Mouse (Mus musculus) midbrain, embryonic 16.5 days (tissue): Measurements from ENCODE around the gene Tead4. TPM values are rescaled to one million over a fixed set of nuclear protein-coding genes. Genes with fewer than 3 reads are reported as not detected.
"Not testable (repeated sequence)": the region's sequence is repeated elsewhere in the genome, so short reads cannot be mapped to it uniquely, and the experiment has no call there.

ENCODE experiments used
- ATAC-seq: fragments of 200-750 bp; cut with Nextera tagmentation; 2 replicates; pipeline ENCODE4 v1.8.0; 2017; ENCODE audit warnings: moderate TSS enrichment
- H3K27ac ChIP-seq: fragments of 300-500 bp; sonication (generic); 2 replicates; pipeline ENCODE4 v1.5.1; 2014; ENCODE audit warnings: mild to moderate bottlenecking, low read length, mixed read lengths
- H3K27me3 ChIP-seq: fragments of 300-500 bp; sonication (generic); 2 replicates; pipeline ENCODE4 v1.6.1; 2014; ENCODE audit warnings: low read depth, low read length, mixed read lengths; ENCODE audit not compliant: control insufficient read depth, insufficient read depth
- H3K36me3 ChIP-seq: fragments of 300-500 bp; sonication (generic); 2 replicates; pipeline ENCODE4 v1.6.1; 2014; ENCODE audit warnings: mild to moderate bottlenecking, low read length, moderate library complexity, mixed read lengths; ENCODE audit not compliant: control insufficient read depth, insufficient read depth
- H3K4me1 ChIP-seq: fragments of 300-500 bp; sonication (generic); 2 replicates; pipeline ENCODE4 v1.6.1; 2014; ENCODE audit warnings: mild to moderate bottlenecking, low read length, mixed read lengths; ENCODE audit not compliant: control insufficient read depth, insufficient read depth
- H3K4me2 ChIP-seq: fragments of 300-500 bp; sonication (generic); 2 replicates; pipeline ENCODE4 v1.6.1; 2014; ENCODE audit warnings: mild to moderate bottlenecking, low read length, mixed read lengths
- H3K4me3 ChIP-seq: fragments of 300-500 bp; sonication (generic); 2 replicates; pipeline ENCODE4 v1.5.1; 2014; ENCODE audit warnings: low read depth, mild to moderate bottlenecking, low read length, moderate library complexity, mixed read lengths
- H3K9ac ChIP-seq: fragments of 300-500 bp; sonication (generic); 2 replicates; pipeline ENCODE4 v1.6.1; 2014; ENCODE audit warnings: low read depth, low read length, mixed read lengths
- H3K9me3 ChIP-seq: fragments of 300-500 bp; sonication (generic); replicated peaks from 2 replicates; pipeline ENCODE4 v1.6.1; 2014; ENCODE audit warnings: mild to moderate bottlenecking, low read length, mixed read lengths; ENCODE audit not compliant: control insufficient read depth, poor library complexity, severe bottlenecking
- WGBS: fragments of 180-500 bp; shearing (Covaris S2); extraction: QIAGEN DNeasy Blood & Tissue Kit; methylation state at CpG from one replicate; pipeline ENCODE4 v1.1.7; 2014; 5-methylcytosine and 5-hydroxymethylcytosine counted together
- polyA plus RNA-seq: library from polyadenylated mRNA; unstranded; fragments of >200 nt; fragmentation: Nextera tagmentation; extraction: Ambion mirVana; gene quantifications from 2 replicates; pipeline ENCODE4 v1.2.1, GENCODE M21; 2015

Gene Tead4
- polyA plus RNA-seq, 1 experiment from 2014 or later, result 0.58 TPM

DNA sequence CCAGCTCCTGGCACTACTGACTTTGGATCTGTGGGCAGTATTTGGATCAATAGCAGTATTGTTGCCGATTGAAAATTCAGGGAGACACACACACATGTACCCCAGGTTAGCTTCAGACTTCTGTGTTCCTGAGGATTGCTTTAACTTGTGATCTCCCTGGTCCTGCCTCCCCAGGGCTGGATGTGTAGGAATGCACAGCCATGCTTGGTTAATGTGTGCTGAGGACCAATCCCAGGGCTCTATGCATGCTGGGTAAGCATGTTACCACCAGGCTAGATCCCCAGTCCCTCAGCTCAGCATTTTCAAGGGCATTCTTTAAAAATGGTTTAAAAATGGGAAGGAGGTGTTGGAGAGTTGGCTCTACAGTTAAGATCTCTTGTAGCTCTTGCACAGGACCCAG, 91.4 kb downstream of the Tead4 start:
- H3K27ac ChIP-seq, H3K36me3 ChIP-seq, H3K4me2 ChIP-seq, H3K27me3 ChIP-seq, H3K4me3 ChIP-seq, H3K4me1 ChIP-seq, H3K9me3 ChIP-seq, H3K9ac ChIP-seq, ATAC-seq: not testable (repeated sequence)
- WGBS, result 97% methylated on average over 1 of the region's 1 CpGs

GRCm38 (mm10) chr6:128208491-128209170, 92.0 kb downstream of the Tead4 start:
- no peak overlapping the region for H3K27ac ChIP-seq
- ATAC-seq, result no peak

GRCm38 (mm10) chr6:128203557-128203956, 97.1 kb downstream of the Tead4 start:
- Histone ChIP-seq H3K36me3 (no peaks in the 10 kb centered on the region), H3K4me2 (no peak overlapping the region), H3K27ac (no peak overlapping the region), H3K9ac (no peak overlapping the region), H3K27me3 (no peaks in the 10 kb centered on the region), H3K9me3 (no peaks in the 10 kb centered on the region), H3K4me1 (peaks cover 4% of the 10 kb centered on the region), H3K4me3 (no peak overlapping the region)
- WGBS, result 69% methylated on average over 1 of the region's 1 CpGs
- no peak for ATAC-seq

More at GRCm38 (mm10) chr6:128208491-128209170, 92.0 kb downstream of the Tead4 start:
- no peaks in the 10 kb centered on the region for H3K4me1 ChIP-seq
- WGBS, result 82% methylated on average over 8 of the region's 8 CpGs
- no peaks in the 10 kb centered on the region for H3K36me3 ChIP-seq
- H3K27me3 ChIP-seq, result no peaks in the 10 kb centered on the region
- H3K9me3 ChIP-seq, result no peaks in the 10 kb centered on the region
- no peak overlapping the region for H3K4me2 ChIP-seq
- no peak overlapping the region for H3K4me3 ChIP-seq
- no peak overlapping the region for H3K9ac ChIP-seq

DNA sequence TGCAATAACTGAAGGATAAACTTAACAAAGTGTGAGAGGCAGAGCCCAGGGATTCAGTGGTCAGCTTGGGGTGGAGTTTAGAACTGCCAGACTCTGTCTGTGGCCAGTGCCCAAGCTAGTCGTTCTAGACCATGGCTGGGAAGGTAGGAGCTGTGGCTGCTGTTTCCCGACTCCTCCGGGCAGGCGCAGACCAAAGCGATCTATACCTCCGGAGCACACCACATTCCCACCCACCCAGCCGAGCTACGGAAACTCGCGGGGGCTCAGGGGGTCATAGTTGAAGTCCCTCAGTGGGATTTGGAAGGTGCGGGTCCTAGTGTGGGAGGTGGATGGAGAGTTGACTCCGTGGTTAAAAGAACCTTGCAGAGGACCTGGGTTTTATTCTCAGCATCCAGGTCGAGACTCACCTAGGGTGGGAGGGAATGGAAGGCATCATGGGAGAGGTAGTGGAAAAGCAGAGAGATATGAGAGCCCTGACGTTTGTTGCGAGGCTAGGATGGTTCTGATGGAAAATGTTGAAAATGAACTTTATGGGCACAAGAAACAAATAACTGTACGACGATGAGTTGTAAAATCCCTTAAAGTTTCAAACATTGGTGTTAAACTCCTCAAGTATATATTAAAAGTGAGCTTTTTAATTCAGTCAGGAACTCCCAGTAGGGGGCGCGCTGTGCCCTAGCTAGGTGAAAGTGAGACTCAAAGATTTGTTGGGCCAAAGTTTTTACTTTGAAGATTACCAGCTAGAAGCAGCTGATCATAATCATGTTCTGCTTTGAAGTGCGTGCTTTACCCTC, 99.6 kb downstream of the Tead4 start:
- H3K36me3 ChIP-seq, result no peaks in the 10 kb centered on the region
- H3K4me1 ChIP-seq, result peaks cover 4% of the 10 kb centered on the region
- H3K4me2 ChIP-seq, result peak overlapping the region; percentile 98
- H3K9me3 ChIP-seq, result no peaks in the 10 kb centered on the region
- WGBS, result 1% methylated on average over 20 of the region's 20 CpGs
- peak; percentile 85; the same call in 1 of the 2 replicates for ATAC-seq
- H3K4me3 ChIP-seq, result peak overlapping the region; percentile 68
- peak overlapping the region; percentile 55 for H3K9ac ChIP-seq
- no peaks in the 10 kb centered on the region for H3K27me3 ChIP-seq
- H3K27ac ChIP-seq, result no peak overlapping the region

DNA sequence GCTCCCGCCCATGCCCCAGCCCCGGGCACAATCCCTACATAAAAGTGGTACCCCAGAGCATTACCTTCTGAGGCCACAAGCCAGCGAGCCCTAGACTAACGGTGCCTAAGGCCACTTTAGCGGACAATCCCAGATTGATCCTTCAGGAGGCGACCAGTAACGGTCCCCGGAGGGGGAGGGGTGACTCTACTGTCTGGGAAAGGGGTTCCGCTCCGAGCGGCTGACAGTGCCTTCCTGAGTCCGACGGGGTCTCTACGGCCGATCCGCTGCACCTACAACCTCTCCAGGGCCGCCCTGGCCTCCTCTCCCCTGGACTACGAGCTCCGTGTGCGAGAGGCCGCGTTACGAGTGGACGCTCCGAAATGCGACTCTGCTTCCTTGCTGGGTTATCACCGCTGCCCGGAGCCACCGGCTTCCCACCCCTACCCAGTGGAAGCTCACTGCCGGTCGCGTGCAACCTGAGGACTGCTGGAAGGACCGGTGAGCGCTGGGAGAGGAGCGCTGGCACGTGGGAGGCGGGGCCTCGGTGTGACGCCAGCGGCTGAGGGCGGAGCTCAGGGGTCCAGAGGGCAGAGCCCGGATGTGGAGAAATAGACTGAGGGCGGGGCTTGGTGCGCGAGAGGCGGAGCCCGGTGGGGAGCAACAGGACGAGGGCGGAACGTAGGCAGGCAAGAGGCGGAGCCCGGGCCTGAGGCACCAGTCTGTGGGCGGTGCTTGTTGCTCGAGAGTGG, 100.3 kb downstream of the Tead4 start:
- peak; percentile 99 for ATAC-seq
- Histone ChIP-seq H3K9me3 (no peaks in the 10 kb centered on the region), H3K27me3 (no peaks in the 10 kb centered on the region), H3K27ac (peak overlapping the region; percentile 38; the same call in 1 of the 2 replicates), H3K4me3 (peak overlapping the region; percentile 68), H3K9ac (peak overlapping the region; percentile 65), H3K36me3 (no peaks in the 10 kb centered on the region), H3K4me1 (peaks cover 4% of the 10 kb centered on the region), H3K4me2 (peak overlapping the region; percentile 98)
- under 1% methylated on average over 54 of the region's 54 CpGs for WGBS

GRCm38 (mm10) chr6:128183521-128183920, 117.1 kb downstream of the Tead4 start:
- Histone ChIP-seq H3K9me3 (no peaks in the 10 kb centered on the region), H3K4me3 (no peak overlapping the region), H3K27ac (no peak overlapping the region), H3K4me2 (no peak overlapping the region), H3K36me3 (no peaks in the 10 kb centered on the region), H3K4me1 (no peaks in the 10 kb centered on the region), H3K27me3 (no peaks in the 10 kb centered on the region), H3K9ac (no peak overlapping the region)
- whole genome bisulfite sequencing, result 40% methylated on average over 2 of the region's 2 CpGs
- ATAC-seq, result no peak

- no peak overlapping the region for H3K4me2 ChIP-seq
- no peaks in the 10 kb centered on the region for H3K27me3 ChIP-seq
- WGBS, result 65% methylated on average over 5 of the region's 5 CpGs
- ATAC-seq, result no peak
- no peaks in the 10 kb centered on the region for H3K4me1 ChIP-seq
- no peaks in the 10 kb centered on the region for H3K36me3 ChIP-seq
- H3K9ac ChIP-seq, result no peak overlapping the region
- no peak overlapping the region for H3K27ac ChIP-seq
- H3K9me3 ChIP-seq, result no peaks in the 10 kb centered on the region
- H3K4me3 ChIP-seq, result no peak overlapping the region
Observed at GRCm38 (mm10) chr6:128181176-128181575, 119.4 kb downstream of the Tead4 start.

DNA sequence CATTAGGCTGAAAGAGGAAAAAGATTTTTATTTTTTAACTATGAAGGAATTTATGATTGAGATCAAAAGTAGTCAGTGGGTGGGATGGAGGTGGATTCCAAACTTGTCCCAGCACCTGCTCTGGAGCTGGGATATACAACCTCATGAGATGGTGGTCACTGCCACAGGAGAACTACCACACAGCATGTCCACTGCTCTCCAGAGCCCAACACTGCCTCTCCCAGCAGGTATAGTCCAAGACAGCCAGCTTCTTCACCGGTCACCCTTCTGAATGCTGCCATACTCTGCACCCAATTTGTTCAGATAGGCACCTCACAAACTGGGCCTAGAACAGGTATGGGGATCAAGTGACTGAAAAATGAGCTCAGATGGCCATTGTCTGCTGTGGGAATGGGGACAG, 121.0 kb downstream of the Tead4 start:
- Histone ChIP-seq H3K4me1 (no peaks in the 10 kb centered on the region), H3K9ac (no peak overlapping the region), H3K27me3 (no peaks in the 10 kb centered on the region), H3K9me3 (no peaks in the 10 kb centered on the region), H3K4me3 (no peak overlapping the region), H3K36me3 (no peaks in the 10 kb centered on the region), H3K27ac (no peak overlapping the region), H3K4me2 (no peak overlapping the region)
- no peak for ATAC-seq
- WGBS, result 95% methylated on average over 1 of the region's 1 CpGs
